Mouse (Mus musculus) small intestine, adult 2 months (tissue): ENCODE measurements around the gene Zbtb7a. TPM values are rescaled to one million over a fixed set of nuclear protein-coding genes. Genes with fewer than 3 reads are reported as not detected.

ENCODE experiments used
- H3K27ac ChIP-seq: fragments of 200-500 bp; 2 replicates; pipeline ENCODE4 v1.5.1; 2012; ENCODE audit warnings: low read depth, low read length, control low read depth, inconsistent platforms; ENCODE audit not compliant: insufficient read depth
- H3K27me3 ChIP-seq: fragments of 200-500 bp; 2 replicates; pipeline ENCODE4 v1.6.1; 2012; ENCODE audit warnings: mild to moderate bottlenecking, moderate library complexity, low read length, inconsistent platforms; ENCODE audit not compliant: control insufficient read depth, insufficient read depth
- H3K36me3 ChIP-seq: fragments of 200-500 bp; 2 replicates; pipeline ENCODE4 v1.6.1; 2012; ENCODE audit warnings: mild to moderate bottlenecking, low read length, control low read depth, inconsistent platforms; ENCODE audit not compliant: control insufficient read depth, insufficient read depth
- H3K4me1 ChIP-seq: fragments of 200-500 bp; 2 replicates; pipeline ENCODE4 v1.6.1; 2012; ENCODE audit warnings: low read length, inconsistent platforms, mixed read lengths; ENCODE audit not compliant: control insufficient read depth, insufficient read depth, insufficient read length
- H3K4me3 ChIP-seq: fragments of 200-500 bp; 2 replicates; pipeline ENCODE4 v1.5.1; 2012; ENCODE audit warnings: low read depth, mild to moderate bottlenecking, control low read depth, inconsistent platforms, low read length, moderate library complexity
- CTCF ChIP-seq: fragments of 200-500 bp; IDR thresholded peaks from 2 replicates; pipeline ENCODE4 v1.5.1; 2012; ENCODE audit warnings: low read depth, mild to moderate bottlenecking, control low read depth, inconsistent platforms, low read length, moderate library complexity, mixed read lengths; ENCODE audit not compliant: insufficient replicate concordance, insufficient read length; ENCODE audit errors: extremely low read depth
- POLR2A ChIP-seq: fragments of 200-500 bp; IDR thresholded peaks from 2 replicates; pipeline ENCODE4 v1.6.1; 2012; ENCODE audit warnings: low read depth, mild to moderate bottlenecking, control low read depth, inconsistent platforms, low read length, moderate library complexity
- WGBS: fragments of 180-500 bp; shearing (Covaris S2); methylation state at CpG from one replicate; pipeline ENCODE4 v1.1.7; 2018; 5-methylcytosine and 5-hydroxymethylcytosine counted together
- polyA plus RNA-seq: library from polyadenylated mRNA; depleted of rRNA; stranded (reverse); fragments of >200 nt; gene quantifications from 2 replicates; pipeline ENCODE4 v1.2.3, GENCODE M21; 2012; rRNA removed

The Zbtb7a gene
- 94.8 and 187 TPM in 2 replicates for polyA plus RNA-seq

- peak within 1 kb of the TSS; percentile 80 for H3K4me3 ChIP-seq
- TF ChIP-seq CTCF, result no peak
- 0 out of 2 replicates have a peak, but pooled peaks have one; percentile 16 for TF ChIP-seq POLR2A
- peak within 1 kb of the TSS; percentile 99 for H3K27ac ChIP-seq
- H3K36me3 ChIP-seq, result no peaks in the 10 kb centered on the region
- H3K27me3 ChIP-seq, result no peaks in the 10 kb centered on the region
- peaks cover 19% of the 10 kb centered on the region for H3K4me1 ChIP-seq
- WGBS, result 2% methylated on average over 41 of the region's 41 CpGs
Measured at GRCm38 (mm10) chr10:81134966-81135681, at the start of gene Zbtb7a. TSS of gene Zbtb7a (plus strand) at chr10:81135220.

GRCm38 (mm10) chr10:81087021-81087420 is 48.0 kb upstream of the Zbtb7a start:
- 52% methylated on average over 2 of the region's 2 CpGs for WGBS
- H3K27me3 ChIP-seq, result no peaks in the 10 kb centered on the region
- H3K27ac ChIP-seq, result no peak overlapping the region
- TF ChIP-seq POLR2A (no peak), CTCF (peak; percentile 41; the same call in 1 of the 2 replicates)
- no peak overlapping the region for H3K4me3 ChIP-seq
- peaks cover 49% of the 10 kb centered on the region for H3K36me3 ChIP-seq
- H3K4me1 ChIP-seq, result peaks cover 12% of the 10 kb centered on the region

GRCm38 (mm10) chr10:81089216-81089615 is 45.8 kb upstream of the Zbtb7a start:
- Histone ChIP-seq H3K27me3 (no peaks in the 10 kb centered on the region), H3K36me3 (peaks cover 49% of the 10 kb centered on the region), H3K27ac (no peak overlapping the region), H3K4me1 (peaks cover 27% of the 10 kb centered on the region), H3K4me3 (peak overlapping the region; percentile 2; the same call in 1 of the 2 replicates)
- 66% methylated on average over 2 of the region's 2 CpGs for WGBS
- TF ChIP-seq POLR2A (no peak), CTCF (no peak)

- Histone ChIP-seq H3K27ac (peak overlapping the region; percentile 88), H3K4me3 (peak overlapping the region; percentile 66)
- WGBS, result 18% methylated on average over 7 of the region's 7 CpGs
Measured at GRCm38 (mm10) chr10:81090621-81091020, 44.4 kb upstream of the Zbtb7a start.

GRCm38 (mm10) chr10:81092465-81093250 is 42.4 kb upstream of the Zbtb7a start:
- Histone ChIP-seq H3K27me3 (no peaks in the 10 kb centered on the region), H3K4me1 (peaks cover 41% of the 10 kb centered on the region), H3K36me3 (peaks cover 33% of the 10 kb centered on the region), H3K4me3 (peak overlapping the region; percentile 66), H3K27ac (peak overlapping the region; percentile 88)
- TF ChIP-seq POLR2A, result peak; percentile 83
- no peak for TF ChIP-seq CTCF
- 17% methylated on average over 22 of the region's 22 CpGs for WGBS

More at GRCm38 (mm10) chr10:81090621-81091020, 44.4 kb upstream of the Zbtb7a start:
- H3K27me3 ChIP-seq, result no peaks in the 10 kb centered on the region
- H3K36me3 ChIP-seq, result peaks cover 43% of the 10 kb centered on the region
- TF ChIP-seq CTCF (no peak), POLR2A (no peak; the same call in 1 of the 2 replicates)
- peaks cover 37% of the 10 kb centered on the region for H3K4me1 ChIP-seq

GRCm38 (mm10) chr10:81094931-81095678 is 39.9 kb upstream of the Zbtb7a start:
- peaks cover 10% of the 10 kb centered on the region for H3K36me3 ChIP-seq
- peak overlapping the region; percentile 85 for H3K27ac ChIP-seq
- H3K27me3 ChIP-seq, result no peaks in the 10 kb centered on the region
- H3K4me3 ChIP-seq, result no peak overlapping the region
- H3K4me1 ChIP-seq, result peaks cover 38% of the 10 kb centered on the region
- 39% methylated on average over 9 of the region's 9 CpGs for WGBS
- no peak for TF ChIP-seq POLR2A
- no peak for TF ChIP-seq CTCF
